Mouse (Mus musculus) lung, postnatal 14 days (tissue): Measurements from ENCODE around the gene Haspin.
A peak's percentile ranks its signal among the peaks of the same experiment; 100 is the strongest.

Experiments
- DNase-seq: peaks from one replicate; pipeline ENCODE4 v3.0.0; 2021

The Haspin gene

GRCm38 (mm10) chr11:73137591-73138501, at the start of gene Haspin:
Haspin (minus strand) TSS chr11:73138294.
- DNase-seq: peak; percentile 95

GRCm38 (mm10) chr11:73187231-73187630, 49.1 kb upstream of the Haspin start:
- DNase-seq: no peak

- no peak for DNase-seq
Measured at GRCm38 (mm10) chr11:73185872-73186615, 48.0 kb upstream of the Haspin start.

- DNase-seq: no peak
Measured at GRCm38 (mm10) chr11:73177895-73178294, 39.8 kb upstream of the Haspin start.

GRCm38 (mm10) chr11:73177509-73177875, 39.4 kb upstream of the Haspin start:
- peak; percentile 88 for DNase-seq

GRCm38 (mm10) chr11:73176608-73177508, 38.8 kb upstream of the Haspin start, which contains the start of the genes Emc6 and Tax1bp3:
Emc6 (minus strand) TSS chr11:73177037.
Tax1bp3 (plus strand) TSS chr11:73177083.
- DNase-seq: peak; percentile 97

GRCm38 (mm10) chr11:73176186-73176585, 38.1 kb upstream of the Haspin start:
- no peak for DNase-seq

- peak; percentile 52 for DNase-seq
Measured at GRCm38 (mm10) chr11:73175612-73176011, 37.5 kb upstream of the Haspin start.

GRCm38 (mm10) chr11:73172186-73172585, 34.1 kb upstream of the Haspin start:
- DNase-seq: peak; percentile 79

- peak; percentile 68 for DNase-seq
Measured at GRCm38 (mm10) chr11:73169231-73169630, 31.1 kb upstream of the Haspin start.

- DNase-seq: no peak
Measured at GRCm38 (mm10) chr11:73168576-73168975, 30.5 kb upstream of the Haspin start.

- no peak for DNase-seq
Measured at GRCm38 (mm10) chr11:73168071-73168470, 30.0 kb upstream of the Haspin start.

GRCm38 (mm10) chr11:73162284-73162683, 24.2 kb upstream of the Haspin start:
- no peak for DNase-seq

GRCm38 (mm10) chr11:73161616-73162015, 23.5 kb upstream of the Haspin start:
- DNase-seq: no peak

GRCm38 (mm10) chr11:73160811-73161200, 22.7 kb upstream of the Haspin start:
- DNase-seq: peak; percentile 48

- DNase-seq: peak; percentile 41
Measured at GRCm38 (mm10) chr11:73159957-73160810, 22.1 kb upstream of the Haspin start, which contains the start of gene P2rx5. P2rx5 (plus strand) TSS chr11:73160421.

- DNase-seq: no peak
Measured at GRCm38 (mm10) chr11:73155071-73155470, 17.0 kb upstream of the Haspin start.

- no peak for DNase-seq
Measured at GRCm38 (mm10) chr11:73148209-73148608, 10.1 kb upstream of the Haspin start.

GRCm38 (mm10) chr11:73146975-73147365, 8.9 kb upstream of the Haspin start:
- DNase-seq: no peak

GRCm38 (mm10) chr11:73146026-73146974, 8.2 kb upstream of the Haspin start:
- DNase-seq: no peak
